Mouse (Mus musculus): ENCODE measurements around the gene Ndufs7.

DNA sequence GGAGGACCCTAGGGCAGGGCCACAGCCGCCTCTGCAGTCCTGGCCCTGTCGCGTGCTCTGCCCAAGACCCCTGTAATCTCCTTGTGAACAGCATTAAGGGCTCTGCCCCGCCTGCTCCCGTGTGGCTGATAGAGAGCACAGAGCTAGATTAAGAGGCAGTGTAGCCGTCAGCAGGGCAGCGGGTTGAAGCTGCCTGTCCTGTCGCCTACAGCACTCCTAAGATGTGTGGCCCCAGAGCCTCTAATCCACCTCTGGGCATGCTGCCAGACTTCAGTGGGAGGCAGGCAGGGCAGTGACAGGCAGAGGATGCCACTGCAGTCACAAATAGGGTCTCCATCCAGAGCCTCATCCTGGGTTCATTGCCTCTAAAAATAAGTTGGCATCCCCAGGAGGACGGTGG lies 6.8 kb upstream of the Ndufs7 start:
- no peak for TF ChIP-seq CTCF (IDR thresholded peaks at IDR 0.05; ENCODE audit: control insufficient read depth, insufficient read depth, low read length)
- no peak for TF ChIP-seq POLR2A (IDR thresholded peaks at IDR 0.05; ENCODE audit: borderline replicate concordance, control insufficient read depth, low read depth, low read length)

All from bone marrow, adult 2 months (tissue).